Comparison of ENCODE assay signal across 28 mouse cellular contexts in genomic region chr2:65005044-65005443, GRCm38 (mm10).
"Had no signal": no experiment of that assay in that cellular context is flagged by ENCODE, and none has a peak within 500 bp of the region (broad histone marks: within the 10 kb centered on the region; RNA-seq: fewer than 3 reads in every experiment).

No protein-coding gene starts in this region.

- ATAC-seq: forebrain, embryonic 13.5 days; forebrain, embryonic 14.5 days; forebrain, embryonic 15.5 days; forebrain, embryonic 16.5 days; forebrain, postnatal 0 days had no signal

- DNase-seq: cerebellum, adult 18-20 months; cerebellum, adult 2 months; cerebellum, adult 8-10 months; cerebellum, adult 9-10 months; cerebellum, adult 9-11 months; cerebellum, postnatal 10 days; cerebellum, postnatal 14 days; cerebellum, postnatal 25 days; cerebellum, postnatal 36 days; embryo, embryonic 11 days; forebrain, postnatal 0 days; gastrocnemius, adult 2 months; gastrocnemius, postnatal 10 days; gastrocnemius, postnatal 14 days; gastrocnemius, postnatal 25 days; gastrocnemius, postnatal 36 days; heart, adult 11 months had no signal

- H3K9ac ChIP-seq: embryonic facial prominence, embryonic 12.5 days; embryonic facial prominence, embryonic 13.5 days; embryonic facial prominence, embryonic 15.5 days; forebrain, embryonic 12.5 days; forebrain, embryonic 13.5 days; forebrain, embryonic 15.5 days; forebrain, postnatal 0 days had no signal

- H3K4me2 ChIP-seq: embryonic facial prominence, embryonic 12.5 days; embryonic facial prominence, embryonic 13.5 days; embryonic facial prominence, embryonic 15.5 days; forebrain, embryonic 12.5 days; forebrain, embryonic 13.5 days; forebrain, embryonic 15.5 days had no signal

- H3K4me3 ChIP-seq: embryonic facial prominence, embryonic 10.5 days; embryonic facial prominence, embryonic 12.5 days; embryonic facial prominence, embryonic 13.5 days; embryonic facial prominence, embryonic 15.5 days; erythroblast, embryonic 14.5 days; forebrain, embryonic 10.5 days; forebrain, embryonic 12.5 days; forebrain, embryonic 13.5 days; forebrain, embryonic 15.5 days; gastrocnemius, adult 2 months had no signal

- H3K4me1 ChIP-seq: embryonic facial prominence, embryonic 12.5 days; embryonic facial prominence, embryonic 13.5 days; embryonic facial prominence, embryonic 15.5 days; forebrain, embryonic 10.5 days; forebrain, embryonic 12.5 days; forebrain, embryonic 13.5 days; forebrain, embryonic 15.5 days had no signal

- H3K27ac ChIP-seq: embryonic facial prominence, embryonic 10.5 days; embryonic facial prominence, embryonic 12.5 days; embryonic facial prominence, embryonic 13.5 days; embryonic facial prominence, embryonic 15.5 days; forebrain, embryonic 10.5 days; forebrain, embryonic 12.5 days; forebrain, embryonic 13.5 days; forebrain, embryonic 15.5 days; gastrocnemius, adult 2 months had no signal

- H3K27me3 ChIP-seq: embryonic facial prominence, embryonic 12.5 days; embryonic facial prominence, embryonic 13.5 days; embryonic facial prominence, embryonic 15.5 days; forebrain, embryonic 12.5 days; forebrain, embryonic 13.5 days; forebrain, embryonic 15.5 days had no signal

- H3K9me3 ChIP-seq: embryonic facial prominence, embryonic 10.5 days; embryonic facial prominence, embryonic 12.5 days; embryonic facial prominence, embryonic 13.5 days; embryonic facial prominence, embryonic 15.5 days; forebrain, embryonic 10.5 days; forebrain, embryonic 12.5 days; forebrain, embryonic 13.5 days; forebrain, embryonic 15.5 days had no signal

- H3K36me3 ChIP-seq: embryonic facial prominence, embryonic 10.5 days; embryonic facial prominence, embryonic 12.5 days; embryonic facial prominence, embryonic 13.5 days; embryonic facial prominence, embryonic 15.5 days; forebrain, embryonic 10.5 days; forebrain, embryonic 12.5 days; forebrain, embryonic 15.5 days had no signal
